Mouse (Mus musculus): ENCODE results near the gene Nuak1. TPM values are rescaled to one million over a fixed set of nuclear protein-coding genes. Genes with fewer than 3 reads are reported as not detected.

Gene Nuak1
- polyA plus RNA-seq, 1 experiment from 2014 or later = 4.0 TPM

DNA sequence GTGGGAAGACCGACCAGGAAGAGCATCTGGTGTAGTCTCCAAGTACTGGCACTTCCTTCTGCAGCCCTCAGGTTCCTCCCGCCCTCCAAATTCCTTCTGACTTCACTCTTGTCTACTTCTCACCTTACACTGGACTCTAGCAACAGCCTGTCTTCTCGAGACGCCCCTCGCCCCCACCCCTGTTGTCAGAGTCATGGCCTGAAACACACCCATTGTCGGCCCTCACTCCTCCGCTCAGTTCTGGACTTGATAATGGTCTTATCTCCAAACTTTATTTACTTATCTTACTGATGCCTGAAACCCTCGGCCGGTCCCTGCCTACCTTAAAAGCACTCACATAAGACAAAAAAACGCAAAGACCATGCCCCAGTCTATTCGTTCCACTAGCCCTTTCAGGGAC is 1.4 kb upstream of the Nuak1 start:
- peaks cover 45% of the 10 kb centered on the region for H3K4me1 ChIP-seq
- no peak for ATAC-seq (ENCODE audit: low FRiP score, low read depth)
- peak overlapping the region; percentile 100 for H3K9ac ChIP-seq
- no peaks in the 10 kb centered on the region for H3K9me3 ChIP-seq
- no peaks in the 10 kb centered on the region for H3K36me3 ChIP-seq
- peak overlapping the region; percentile 88 for H3K4me3 ChIP-seq
- WGBS = 11% methylated on average over 11 of the region's 11 CpGs
- peak overlapping the region; percentile 97; the same call in 1 of the 2 replicates for H3K27ac ChIP-seq
- peak overlapping the region; percentile 94 for H3K4me2 ChIP-seq (replicated peaks)
- H3K27me3 ChIP-seq = no peaks in the 10 kb centered on the region

GRCm38 (mm10) chr10:84441434-84441785 is 1.0 kb upstream of the Nuak1 start:
- Histone ChIP-seq H3K9ac (peak overlapping the region; percentile 100), H3K27me3 (no peaks in the 10 kb centered on the region), H3K4me1 (peaks cover 50% of the 10 kb centered on the region), H3K4me2 (replicated peaks) (peak overlapping the region; percentile 94), H3K27ac (peak overlapping the region; percentile 97), H3K4me3 (peak overlapping the region; percentile 88), H3K9me3 (no peaks in the 10 kb centered on the region), H3K36me3 (no peaks in the 10 kb centered on the region)
- no peak for ATAC-seq (ENCODE audit: low FRiP score, low read depth)
- under 1% methylated on average over 7 of the region's 7 CpGs for WGBS

DNA sequence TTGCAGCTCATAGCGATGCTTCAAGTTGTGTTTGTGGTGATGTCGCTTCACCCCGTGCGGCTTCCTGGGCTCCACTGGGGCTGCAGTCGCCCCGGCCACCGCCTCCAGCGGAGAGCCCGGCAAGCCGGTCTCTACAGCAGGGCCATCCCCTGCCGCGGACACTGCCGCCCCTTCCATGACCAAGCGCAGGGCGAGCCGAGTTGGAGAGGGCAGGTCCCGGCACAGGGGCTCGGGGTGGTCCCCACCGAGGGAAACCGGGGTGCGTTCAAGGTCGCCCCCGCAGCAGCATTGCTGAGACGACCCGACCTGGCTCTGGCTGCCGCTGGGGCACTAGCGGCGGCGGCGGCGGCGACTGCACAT is 236 bp downstream of the Nuak1 start:
- Histone ChIP-seq H3K27me3 (no peaks in the 10 kb centered on the region), H3K4me2 (replicated peaks) (peak overlapping the region; percentile 94), H3K9ac (peak overlapping the region; percentile 100), H3K4me1 (peaks cover 58% of the 10 kb centered on the region), H3K36me3 (no peaks in the 10 kb centered on the region), H3K4me3 (peak overlapping the region; percentile 88), H3K9me3 (no peaks in the 10 kb centered on the region), H3K27ac (peak overlapping the region; percentile 97)
- WGBS = 0% methylated on average over 31 of the region's 32 CpGs
- peak; percentile 17 for ATAC-seq (ENCODE audit: low FRiP score, low read depth)

DNA sequence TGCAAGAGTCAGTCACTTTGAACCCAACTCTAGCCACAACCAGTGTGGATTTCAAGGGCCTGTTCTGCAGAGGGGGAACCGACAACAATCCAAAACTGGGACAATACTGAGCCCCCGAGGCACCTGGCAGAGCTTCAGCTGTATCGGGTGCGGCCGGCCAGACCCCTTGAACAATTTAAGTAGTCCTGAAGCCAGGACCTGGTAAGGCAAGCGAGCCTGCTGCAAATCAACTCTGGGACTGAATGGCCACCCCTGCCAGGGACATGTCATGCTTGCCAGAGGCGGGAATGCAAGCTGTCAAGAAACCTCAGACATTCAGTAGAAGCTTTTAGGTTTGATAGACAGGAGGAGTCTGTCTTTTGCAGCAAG is 1.2 kb downstream of the Nuak1 start:
- WGBS = 7% methylated on average over 7 of the region's 7 CpGs
- peak overlapping the region; percentile 85; the same call in 1 of the 2 replicates for H3K27ac ChIP-seq
- no peaks in the 10 kb centered on the region for H3K27me3 ChIP-seq
- peaks cover 58% of the 10 kb centered on the region for H3K4me1 ChIP-seq
- no peaks in the 10 kb centered on the region for H3K9me3 ChIP-seq
- no peaks in the 10 kb centered on the region for H3K36me3 ChIP-seq
- ATAC-seq (ENCODE audit: low FRiP score, low read depth) = no peak
- H3K4me3 ChIP-seq = peak overlapping the region; percentile 88
- peak overlapping the region; percentile 94 for H3K4me2 ChIP-seq (replicated peaks)
- peak overlapping the region; percentile 100 for H3K9ac ChIP-seq

DNA sequence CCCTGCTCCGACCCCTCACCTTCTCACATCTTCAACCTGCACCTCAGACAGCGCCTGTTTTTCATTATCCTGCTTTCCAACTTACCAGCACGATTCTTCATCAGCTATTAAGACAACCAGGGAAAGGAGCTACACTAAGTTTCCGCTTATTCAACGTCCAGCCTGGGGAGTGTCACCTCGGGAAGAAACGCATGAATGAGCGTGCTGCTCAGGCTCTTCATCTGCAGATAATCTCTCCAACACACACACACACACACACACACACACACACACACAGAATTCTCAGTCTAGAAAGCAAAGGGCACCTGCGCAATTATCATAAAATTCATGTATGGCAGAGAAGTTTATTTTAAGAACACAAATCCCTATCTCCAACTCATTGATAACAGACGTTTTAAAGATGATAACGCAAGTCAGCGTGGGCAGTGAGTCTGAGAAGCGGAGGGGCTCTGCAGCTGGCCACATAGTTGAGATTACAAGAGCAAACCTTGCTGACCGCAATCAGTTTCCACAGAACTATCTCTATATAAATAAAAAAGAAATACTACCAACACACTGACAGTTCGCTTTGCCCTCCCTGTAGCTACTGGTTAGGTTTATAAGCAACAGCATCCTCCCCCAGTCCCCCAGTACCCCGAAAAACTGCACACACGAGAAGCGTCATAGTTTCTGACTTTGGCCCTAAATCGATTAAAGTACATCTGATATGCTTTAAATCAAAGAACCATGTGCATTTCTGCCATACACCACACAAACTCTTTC is 1.8 kb downstream of the Nuak1 start:
- Histone ChIP-seq H3K27me3 (no peaks in the 10 kb centered on the region), H3K9ac (peak overlapping the region; percentile 100), H3K4me2 (replicated peaks) (peak overlapping the region; percentile 94), H3K9me3 (no peaks in the 10 kb centered on the region), H3K27ac (peak overlapping the region; percentile 85; the same call in 1 of the 2 replicates), H3K4me3 (peak overlapping the region; percentile 88), H3K4me1 (peaks cover 59% of the 10 kb centered on the region), H3K36me3 (no peaks in the 10 kb centered on the region; the same call in 1 of the 2 replicates)
- no peak for ATAC-seq (ENCODE audit: low FRiP score, low read depth)
- 33% methylated on average over 19 of the region's 19 CpGs for WGBS

GRCm38 (mm10) chr10:84438049-84438422 is 2.4 kb downstream of the Nuak1 start:
- H3K4me2 ChIP-seq (replicated peaks) = peak overlapping the region; percentile 94
- H3K4me3 ChIP-seq = peak overlapping the region; percentile 88
- H3K27ac ChIP-seq = peak overlapping the region; percentile 85; the same call in 1 of the 2 replicates
- H3K4me1 ChIP-seq = peaks cover 62% of the 10 kb centered on the region
- H3K27me3 ChIP-seq = no peaks in the 10 kb centered on the region
- H3K36me3 ChIP-seq = peaks cover 5% of the 10 kb centered on the region
- 0% methylated on average over 7 of the region's 7 CpGs for WGBS
- peak; percentile 25; the same call in 1 of the 2 replicates for ATAC-seq (ENCODE audit: low FRiP score, low read depth)
- peak overlapping the region; percentile 100 for H3K9ac ChIP-seq
- no peaks in the 10 kb centered on the region for H3K9me3 ChIP-seq

- no peak for ATAC-seq (ENCODE audit: low FRiP score, low read depth)
- Histone ChIP-seq H3K27ac (no peak overlapping the region), H3K9me3 (no peaks in the 10 kb centered on the region), H3K4me1 (peaks cover 58% of the 10 kb centered on the region), H3K4me3 (peak overlapping the region; percentile 88), H3K27me3 (no peaks in the 10 kb centered on the region), H3K4me2 (replicated peaks) (peak overlapping the region; percentile 94), H3K9ac (peak overlapping the region; percentile 48; the same call in 1 of the 2 replicates), H3K36me3 (peaks cover 11% of the 10 kb centered on the region)
- 33% methylated on average over 14 of the region's 14 CpGs for WGBS
Observed at GRCm38 (mm10) chr10:84437166-84438048, 3.0 kb downstream of the Nuak1 start.

- Histone ChIP-seq H3K4me2 (replicated peaks) (peak overlapping the region; percentile 19; the same call in 1 of the 2 replicates), H3K36me3 (peaks cover 21% of the 10 kb centered on the region), H3K4me3 (no peak overlapping the region), H3K27me3 (no peaks in the 10 kb centered on the region), H3K27ac (no peak overlapping the region), H3K9me3 (no peaks in the 10 kb centered on the region), H3K4me1 (peaks cover 49% of the 10 kb centered on the region), H3K9ac (peak overlapping the region; percentile 43)
- no peak for ATAC-seq (ENCODE audit: low FRiP score, low read depth)
- 43% methylated on average over 11 of the region's 11 CpGs for WGBS
Observed at GRCm38 (mm10) chr10:84435930-84436329, 4.5 kb downstream of the Nuak1 start.

DNA sequence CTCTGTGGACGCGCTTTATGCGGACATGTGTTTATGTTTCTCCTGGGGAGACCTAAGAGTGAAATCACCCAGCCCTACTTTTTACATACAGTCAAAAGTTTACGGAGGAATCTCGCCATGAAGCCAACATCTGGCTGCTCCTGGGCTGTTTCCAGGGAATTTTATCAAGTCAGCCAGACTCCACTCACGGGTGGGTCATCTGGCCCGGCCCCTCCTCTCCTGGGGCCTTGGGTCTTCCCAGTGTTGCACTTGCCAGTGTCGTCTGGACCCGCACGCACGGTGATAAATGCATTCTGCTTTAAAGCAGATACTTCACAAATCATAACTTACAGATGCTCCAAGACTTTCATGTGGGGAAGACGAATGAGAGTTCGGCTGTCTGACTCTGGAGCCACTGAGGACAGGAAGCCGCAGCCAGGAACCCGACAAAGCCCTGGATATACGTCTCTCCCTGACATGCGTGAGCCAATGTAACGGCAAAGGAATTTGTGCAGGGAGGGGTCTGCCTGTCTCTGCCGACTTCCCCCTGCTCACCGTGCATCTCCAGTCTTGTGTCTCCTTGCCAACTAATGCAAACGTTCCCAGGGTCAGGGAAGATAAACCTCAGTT is 7.1 kb downstream of the Nuak1 start:
- no peak for ATAC-seq (ENCODE audit: low FRiP score, low read depth)
- H3K4me3 ChIP-seq = no peak overlapping the region
- H3K9me3 ChIP-seq = no peaks in the 10 kb centered on the region
- H3K36me3 ChIP-seq = peaks cover 37% of the 10 kb centered on the region
- H3K27ac ChIP-seq = peak overlapping the region; percentile 11; the same call in 1 of the 2 replicates
- WGBS = 48% methylated on average over 21 of the region's 21 CpGs
- H3K9ac ChIP-seq = no peak overlapping the region
- H3K4me2 ChIP-seq (replicated peaks) = no peak overlapping the region
- H3K27me3 ChIP-seq = no peaks in the 10 kb centered on the region
- peaks cover 40% of the 10 kb centered on the region for H3K4me1 ChIP-seq

- H3K27me3 ChIP-seq = no peaks in the 10 kb centered on the region
- peaks cover 46% of the 10 kb centered on the region for H3K4me1 ChIP-seq
- no peak overlapping the region for H3K4me3 ChIP-seq
- no peak overlapping the region for H3K27ac ChIP-seq
- H3K9ac ChIP-seq = no peak overlapping the region
- no peak for ATAC-seq (ENCODE audit: low FRiP score, low read depth)
- no peak overlapping the region for H3K4me2 ChIP-seq (replicated peaks)
- H3K36me3 ChIP-seq = peaks cover 20% of the 10 kb centered on the region
- no peaks in the 10 kb centered on the region for H3K9me3 ChIP-seq
- WGBS = 67% methylated on average over 7 of the region's 7 CpGs
Observed at GRCm38 (mm10) chr10:84424374-84424773, 16.0 kb downstream of the Nuak1 start.

- 85% methylated on average over 5 of the region's 5 CpGs for WGBS
- Histone ChIP-seq H3K4me1 (peaks cover 48% of the 10 kb centered on the region), H3K4me2 (replicated peaks) (no peak overlapping the region), H3K4me3 (no peak overlapping the region), H3K9ac (no peak overlapping the region), H3K27ac (no peak overlapping the region), H3K9me3 (no peaks in the 10 kb centered on the region), H3K27me3 (no peaks in the 10 kb centered on the region), H3K36me3 (peaks cover 18% of the 10 kb centered on the region)
- no peak for ATAC-seq (ENCODE audit: low FRiP score, low read depth)
Observed at GRCm38 (mm10) chr10:84423903-84424302, 16.5 kb downstream of the Nuak1 start.

GRCm38 (mm10) chr10:84420589-84420988 is 19.8 kb downstream of the Nuak1 start:
- peaks cover 23% of the 10 kb centered on the region for H3K4me1 ChIP-seq
- H3K27ac ChIP-seq = no peak overlapping the region
- no peaks in the 10 kb centered on the region for H3K27me3 ChIP-seq
- peaks cover 21% of the 10 kb centered on the region for H3K36me3 ChIP-seq
- H3K9me3 ChIP-seq = no peaks in the 10 kb centered on the region
- H3K4me2 ChIP-seq (replicated peaks) = no peak overlapping the region
- ATAC-seq (ENCODE audit: low FRiP score, low read depth) = no peak
- 99% methylated on average over 6 of the region's 6 CpGs for WGBS
- H3K9ac ChIP-seq = no peak overlapping the region
- H3K4me3 ChIP-seq = no peak overlapping the region

Measured in limb, embryonic 13.5 days (tissue).